Mouse (Mus musculus): ENCODE data around the gene Zcchc9.

Gene Zcchc9

DNA sequence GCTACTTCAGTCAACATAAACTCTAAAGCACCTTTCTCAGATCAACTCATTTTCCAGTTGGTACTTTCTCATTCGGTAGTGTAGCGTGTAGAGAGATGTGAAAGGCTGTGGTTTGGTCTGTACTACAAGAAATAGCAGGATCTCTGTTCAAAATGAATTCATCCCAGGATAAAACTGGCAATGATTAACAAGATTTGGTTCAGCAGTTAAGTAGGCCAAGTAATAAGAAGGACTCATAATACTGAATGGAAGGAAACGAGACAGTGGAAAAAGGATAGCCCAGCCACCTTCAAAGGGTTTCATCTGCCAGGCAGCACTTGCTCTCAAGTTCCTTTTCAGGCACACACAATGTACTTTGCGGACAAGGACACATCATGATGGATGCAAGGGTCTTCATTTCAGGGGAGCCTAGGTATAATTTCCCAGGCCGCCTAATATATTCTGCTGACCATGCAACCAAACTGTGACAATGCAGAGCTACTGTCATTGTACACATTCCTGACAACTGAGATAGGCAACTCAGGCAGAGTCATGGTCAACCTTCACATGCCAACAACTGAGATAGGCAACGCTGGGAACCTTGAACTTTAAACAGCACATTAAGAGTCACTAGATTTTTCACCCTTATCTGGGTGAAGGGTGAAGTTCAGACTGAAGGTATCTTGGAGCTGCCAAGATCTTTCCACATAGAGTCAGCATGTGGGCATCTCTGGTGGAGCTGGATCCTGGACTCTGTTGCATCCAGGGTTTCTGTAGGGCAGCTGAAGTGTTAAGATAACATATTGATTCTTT lies 45.7 kb downstream of the Zcchc9 start:
- no peak for DNase-seq

DNA sequence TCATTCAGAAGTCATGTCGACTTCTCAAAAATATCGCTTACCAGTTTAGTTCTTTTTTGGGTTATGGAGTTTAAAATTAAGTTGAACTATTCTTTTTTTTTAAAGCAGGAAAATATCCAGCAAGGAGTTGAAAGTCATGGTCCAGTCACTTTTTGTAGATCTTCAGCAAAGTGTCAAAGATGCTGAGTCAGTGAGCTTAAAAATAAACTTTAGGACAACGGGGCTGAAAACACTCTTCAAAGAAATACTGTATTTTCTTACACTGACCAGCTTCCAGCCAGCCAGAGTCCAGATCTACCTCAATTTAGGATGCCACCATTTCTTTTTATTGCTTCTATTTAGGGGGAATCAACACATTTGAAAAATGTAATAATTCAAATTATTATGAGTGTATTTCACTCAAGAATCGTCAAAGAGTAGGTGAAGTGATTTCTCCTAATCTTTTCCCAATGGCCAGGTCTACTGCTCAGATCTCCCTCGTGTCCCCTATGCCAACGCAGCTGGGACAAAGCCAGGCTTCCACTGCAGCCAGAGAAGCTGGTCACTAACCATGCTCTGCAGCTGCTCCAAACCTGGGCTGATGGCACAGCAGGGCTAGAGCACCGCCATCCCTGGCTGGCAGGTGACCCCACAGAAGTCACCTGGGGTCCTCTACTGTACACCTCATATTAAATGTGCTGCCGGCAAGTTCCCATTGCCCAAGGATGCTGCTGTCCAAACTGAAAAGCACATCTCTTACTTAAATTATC lies 47.0 kb downstream of the Zcchc9 start:
- DNase-seq: no peak

DNA sequence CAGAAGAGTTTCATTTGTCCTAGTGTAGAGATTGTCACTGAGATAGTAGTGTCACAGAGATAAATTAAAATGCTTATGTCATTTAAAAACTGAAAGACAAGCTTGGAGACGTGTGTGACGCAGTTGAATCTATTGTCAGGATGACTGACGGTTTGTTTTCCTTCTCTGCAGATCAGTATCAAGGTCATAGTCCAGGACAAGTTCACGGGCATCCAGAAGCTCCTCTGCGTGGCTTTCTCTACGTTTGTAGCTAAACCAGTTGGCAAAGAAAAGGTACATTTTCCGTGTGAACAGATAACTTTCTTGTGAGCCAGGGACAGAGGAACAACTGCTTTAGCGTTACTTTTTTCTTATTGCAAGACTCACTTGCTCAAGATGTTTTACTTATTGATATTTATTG lies 47.7 kb downstream of the Zcchc9 start:
- no peak for DNase-seq

DNA sequence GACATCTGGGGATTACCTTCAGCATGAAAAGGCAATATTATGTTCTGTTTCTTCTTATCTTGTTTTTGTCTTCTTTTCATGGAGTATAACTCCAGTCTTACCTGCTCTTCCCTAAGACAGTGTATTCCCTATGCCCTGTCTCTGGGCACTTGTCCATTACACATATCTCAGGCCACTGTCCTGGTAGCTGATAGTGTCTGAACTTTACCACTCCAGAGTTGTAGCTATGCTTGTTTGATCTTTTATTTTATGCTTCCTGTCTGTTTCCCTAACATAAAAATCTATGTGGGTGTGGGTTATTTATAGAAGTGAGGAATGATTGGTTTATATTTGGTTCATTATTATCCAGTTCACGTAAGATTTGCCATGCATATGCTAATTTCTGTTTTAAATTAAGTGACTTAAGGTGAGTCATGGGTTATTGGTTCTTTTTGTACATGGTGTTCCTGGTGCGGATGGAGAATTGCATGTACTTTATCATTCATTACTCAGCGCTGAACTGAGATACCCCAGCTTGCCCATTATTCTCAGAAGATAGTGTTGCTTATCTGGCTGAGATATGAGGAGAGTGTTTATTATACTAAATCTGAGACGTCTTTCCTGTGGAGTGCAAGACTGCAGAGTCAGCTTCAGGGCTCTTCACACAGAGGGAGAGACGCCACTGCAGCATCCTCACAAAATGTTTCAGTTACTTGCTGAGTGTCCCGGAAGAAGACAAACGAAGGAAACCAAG lies 49.0 kb downstream of the Zcchc9 start:
- no peak for DNase-seq

DNA sequence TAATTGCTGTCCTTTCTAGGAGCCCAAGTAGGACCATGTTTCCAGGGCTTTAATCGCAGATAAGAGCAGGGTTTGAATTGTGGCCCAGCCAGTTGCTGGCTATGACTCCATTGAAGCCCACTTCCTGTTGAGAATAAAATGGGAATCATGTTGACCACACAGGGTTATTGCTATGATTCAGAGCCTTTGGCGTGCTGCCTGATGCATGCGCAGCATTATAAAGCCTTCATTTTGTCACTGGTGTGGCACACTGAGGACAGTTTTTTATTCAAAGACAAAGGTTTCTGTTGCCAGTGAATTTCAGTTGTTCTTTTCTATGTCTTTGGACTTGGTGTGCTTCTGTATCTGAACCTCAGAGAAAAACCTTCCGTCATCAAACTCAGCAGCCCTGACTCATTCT lies 51.3 kb downstream of the Zcchc9 start:
- no peak for DNase-seq

DNA sequence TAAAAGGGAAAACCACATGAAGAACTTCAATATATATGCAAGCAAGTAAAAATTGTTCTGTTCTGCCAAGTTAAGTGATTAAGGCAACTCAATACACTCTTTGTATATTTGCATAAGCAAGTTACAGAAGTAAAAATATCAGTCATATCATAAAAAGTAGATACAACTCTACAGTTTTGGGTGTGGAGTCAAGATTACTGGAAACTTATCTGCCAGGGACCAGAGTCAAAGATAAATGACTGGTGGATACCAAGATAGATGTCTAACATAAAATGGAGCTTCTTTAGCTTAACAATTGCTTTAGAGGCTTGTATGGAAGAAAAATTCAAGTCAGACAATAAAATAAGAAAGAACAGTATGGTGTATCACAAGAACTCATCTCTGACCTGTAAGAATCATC lies 52.7 kb downstream of the Zcchc9 start:
- no peak for DNase-seq

DNA sequence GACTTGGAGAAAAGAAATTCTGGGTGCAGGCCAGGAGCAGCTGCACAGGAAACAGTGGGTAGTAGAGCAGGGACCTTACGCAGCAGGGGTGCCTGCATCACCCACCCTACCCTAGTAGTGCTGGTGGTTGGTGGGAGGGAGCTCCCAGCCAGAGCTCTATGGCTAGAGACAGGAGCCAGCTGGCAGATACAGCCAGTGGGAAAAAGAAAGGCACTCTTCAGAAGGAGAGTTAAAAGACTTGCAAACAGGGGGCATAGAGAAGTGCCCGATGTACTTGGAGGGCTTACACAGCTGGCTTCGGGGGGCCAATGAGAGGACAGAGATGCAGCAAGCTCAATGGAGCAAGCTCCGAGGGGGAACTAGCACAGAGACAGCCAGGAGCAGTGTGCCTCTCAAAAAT lies 53.8 kb downstream of the Zcchc9 start:
- no peak for DNase-seq

DNA sequence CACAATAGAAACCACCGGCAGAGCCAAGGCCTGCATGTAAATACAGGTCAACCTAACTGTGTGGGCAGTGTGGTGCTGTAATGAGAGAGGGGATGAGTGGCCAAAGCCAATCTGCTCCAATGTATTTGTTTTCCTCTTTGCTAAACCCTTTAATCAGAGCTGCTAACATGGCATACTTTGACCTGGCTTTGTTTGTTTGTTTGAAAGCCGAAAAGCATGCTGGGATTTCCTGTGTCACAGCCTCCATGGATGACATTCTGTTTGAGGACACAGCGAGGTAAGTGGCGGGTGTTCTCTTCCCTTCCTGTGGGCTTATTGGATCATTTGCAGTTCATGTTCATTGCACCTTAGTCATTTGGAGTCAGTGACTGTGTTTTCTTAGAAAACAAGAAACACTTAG lies 57.5 kb downstream of the Zcchc9 start:
- DNase-seq: no peak

DNA sequence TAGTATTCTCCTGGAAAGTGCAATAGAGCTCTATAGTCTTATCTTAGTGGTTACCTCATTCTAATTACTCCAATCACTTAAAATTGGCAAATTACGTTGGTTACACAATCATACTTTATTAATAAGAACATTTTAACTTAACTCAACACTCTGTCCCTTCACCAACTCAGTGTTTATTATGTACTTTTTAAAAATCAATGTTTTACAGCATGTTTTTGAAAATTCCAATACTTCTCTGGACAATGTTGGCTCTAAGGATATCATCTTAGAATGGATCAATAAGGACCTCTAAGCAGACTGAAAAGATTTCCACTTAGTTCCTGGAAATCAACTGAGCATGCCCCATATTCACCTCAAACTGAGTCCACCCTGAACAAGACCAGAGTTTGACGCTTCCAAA lies 59.1 kb downstream of the Zcchc9 start:
- DNase-seq: no peak

All from right cerebral cortex, postnatal 14 days (tissue).